Mouse (Mus musculus) kidney, postnatal 0 days (tissue): Measurements from ENCODE around the gene Gm13289. TPM values are rescaled to one million over a fixed set of nuclear protein-coding genes. Genes with fewer than 3 reads are reported as not detected.
"Not testable (repeated sequence)": the region's sequence is repeated elsewhere in the genome, so short reads cannot be mapped to it uniquely, and the experiment has no call there.

ENCODE experiments used
- ATAC-seq: fragments of 200-750 bp; cut with Nextera tagmentation; replicated peaks from 2 replicates; pipeline ENCODE4 v1.8.0; 2017; ENCODE audit warnings: low read depth, moderate number of reproducible peaks, moderate TSS enrichment, moderate library complexity; ENCODE audit not compliant: low FRiP score
- DNase-seq: peaks from one replicate; pipeline ENCODE4 v3.0.0-alpha.2; 2016; ENCODE audit warnings: low spot score
- H3K27ac ChIP-seq: fragments of 300-500 bp; sonication (generic); 2 replicates; pipeline ENCODE4 v1.5.1; 2014; ENCODE audit warnings: mild to moderate bottlenecking
- H3K27me3 ChIP-seq: fragments of 300-500 bp; sonication (generic); 2 replicates; pipeline ENCODE4 v1.6.1; 2014; ENCODE audit warnings: low read length, mixed read lengths; ENCODE audit not compliant: insufficient read depth
- H3K36me3 ChIP-seq: fragments of 300-500 bp; sonication (generic); 2 replicates; pipeline ENCODE4 v1.6.1; 2014; ENCODE audit warnings: low read length, mixed read lengths; ENCODE audit not compliant: insufficient read depth
- H3K4me1 ChIP-seq: fragments of 300-500 bp; sonication (generic); replicated peaks from 2 replicates; pipeline ENCODE4 v1.6.1; 2014; ENCODE audit warnings: antibody characterized with exemption, low read length, mixed read lengths; ENCODE audit not compliant: insufficient read depth
- H3K4me2 ChIP-seq: fragments of 300-500 bp; sonication (generic); 2 replicates; pipeline ENCODE4 v1.6.1; 2014; ENCODE audit warnings: mild to moderate bottlenecking, low read length, moderate library complexity, mixed read lengths
- H3K4me3 ChIP-seq: fragments of 300-500 bp; sonication (generic); replicated peaks from 2 replicates; pipeline ENCODE4 v1.5.1; 2014; ENCODE audit warnings: low read depth, low read length
- H3K9ac ChIP-seq: fragments of 300-500 bp; sonication (generic); 2 replicates; pipeline ENCODE4 v1.6.1; 2014; ENCODE audit warnings: low read depth, low read length
- H3K9me3 ChIP-seq: fragments of 300-500 bp; sonication (generic); replicated peaks from 2 replicates; pipeline ENCODE4 v1.6.1; 2016; ENCODE audit warnings: low read length, inconsistent platforms, mixed read lengths
- CTCF ChIP-seq: IDR thresholded peaks from 2 replicates; pipeline ENCODE4 v1.5.1; 2016; ENCODE audit warnings: antibody characterized with exemption, low read depth, mild to moderate bottlenecking, moderate library complexity
- WGBS: fragments of 180-500 bp; shearing (Covaris S2); extraction: QIAGEN DNeasy Blood & Tissue Kit; methylation state at CpG from one replicate; pipeline ENCODE4 v1.1.7; 2014; 5-methylcytosine and 5-hydroxymethylcytosine counted together
- polyA plus RNA-seq: library from polyadenylated mRNA; unstranded; fragments of >200 nt; fragmentation: Nextera tagmentation; extraction: Ambion mirVana; gene quantifications from 2 replicates; pipeline ENCODE4 v1.2.1, GENCODE M21; 2015

Gene Gm13289
- polyA plus RNA-seq, 1 experiment from 2014 or later, result not detected

DNA sequence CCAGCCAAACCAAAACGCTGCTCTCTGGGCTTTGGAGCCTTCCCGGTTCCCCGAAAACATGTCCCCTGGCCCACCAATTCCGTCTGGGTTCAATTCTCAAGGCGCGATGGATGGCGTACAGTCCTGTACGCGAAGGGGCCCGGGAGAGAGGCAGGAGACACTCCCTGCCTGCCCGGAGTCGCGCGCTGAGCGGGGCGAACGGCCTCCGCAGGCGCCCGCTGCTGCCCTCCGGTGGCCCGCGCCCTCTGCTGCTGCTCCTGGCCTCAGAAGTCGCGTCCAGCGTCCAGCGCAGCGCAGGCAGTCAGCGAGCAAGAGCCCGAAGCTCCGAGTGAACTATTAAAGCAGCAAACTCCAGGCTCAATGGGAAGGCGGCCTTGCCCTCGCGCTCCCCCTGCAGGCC, 29.0 kb downstream of the Gm13289 start:
- H3K9me3 ChIP-seq, DNase-seq, H3K4me1 ChIP-seq, ATAC-seq, H3K27ac ChIP-seq, H3K27me3 ChIP-seq, H3K9ac ChIP-seq, H3K36me3 ChIP-seq, H3K4me2 ChIP-seq, H3K4me3 ChIP-seq: not testable (repeated sequence)
- peak; percentile 39 for TF ChIP-seq CTCF
- no CpG with 5 or more reads among the region's 34 CpGs for WGBS

DNA sequence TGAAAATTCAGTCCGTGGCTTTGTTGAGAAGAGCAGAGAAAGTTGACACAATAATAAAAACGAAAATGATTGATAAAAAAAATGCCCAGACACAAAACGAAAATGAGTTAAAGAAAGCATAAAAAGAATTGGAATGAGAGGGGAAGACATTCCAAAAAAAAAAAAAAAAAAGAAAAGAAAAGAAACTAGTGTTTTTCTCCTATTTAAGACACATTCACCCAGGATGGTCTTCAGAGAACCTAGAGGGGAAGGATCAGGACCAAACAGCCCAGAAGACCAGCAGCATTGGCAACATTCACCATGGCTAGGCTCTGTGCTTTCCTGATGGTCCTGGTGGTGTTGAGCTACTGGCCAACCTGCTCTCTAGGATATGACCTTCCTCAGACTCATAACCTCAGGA, 39.2 kb downstream of the Gm13289 start, which contains the start of gene Ifna7:
Gene Ifna7 (plus strand): TSS at position 301 of the 400 bp plus-strand sequence.
- Histone ChIP-seq H3K27me3 (no peaks in the 10 kb centered on the region), H3K9me3 (no peaks in the 10 kb centered on the region), H3K9ac (no peak within 1 kb of the TSS), H3K4me3 (no peak within 1 kb of the TSS), H3K4me1 (no peaks in the 10 kb centered on the region), H3K4me2 (no peak within 1 kb of the TSS), H3K27ac (no peak within 1 kb of the TSS), H3K36me3 (no peaks in the 10 kb centered on the region)
- no peak for TF ChIP-seq CTCF
- WGBS, result 63% methylated on average over 3 of the region's 3 CpGs
- no peak for DNase-seq
- no peak for ATAC-seq

DNA sequence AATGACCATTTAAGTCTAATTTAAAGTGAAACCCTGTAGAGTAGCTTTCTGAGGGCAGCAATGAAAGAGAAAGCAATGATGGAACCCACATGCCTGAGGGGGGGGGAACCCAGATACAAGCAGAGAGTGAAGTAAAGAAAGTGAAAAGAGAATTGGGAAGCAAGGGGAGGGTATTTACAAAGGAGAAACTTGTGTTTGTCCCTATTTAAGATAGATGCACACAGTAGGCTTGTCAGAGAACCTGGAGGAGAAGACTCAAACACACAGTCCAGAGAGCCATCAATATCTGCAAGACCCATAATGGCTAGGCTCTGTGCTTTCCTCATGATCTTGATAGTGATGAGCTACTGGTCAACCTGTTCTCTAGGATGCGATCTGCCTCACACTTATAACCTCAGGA, 42.9 kb downstream of the Gm13289 start, which contains the start of gene Ifna11:
Gene Ifna11 (plus strand): TSS at position 301 of the 400 bp plus-strand sequence.
- ATAC-seq (no peak), DNase-seq (no peak)
- WGBS, result 79% methylated on average over 1 of the region's 1 CpGs
- Histone ChIP-seq H3K27ac (no peak within 1 kb of the TSS), H3K27me3 (no peaks in the 10 kb centered on the region), H3K9me3 (no peaks in the 10 kb centered on the region), H3K36me3 (no peaks in the 10 kb centered on the region), H3K4me1 (no peaks in the 10 kb centered on the region), H3K4me3 (no peak within 1 kb of the TSS), H3K4me2 (no peak within 1 kb of the TSS), H3K9ac (no peak within 1 kb of the TSS)
- TF ChIP-seq CTCF, result no peak

DNA sequence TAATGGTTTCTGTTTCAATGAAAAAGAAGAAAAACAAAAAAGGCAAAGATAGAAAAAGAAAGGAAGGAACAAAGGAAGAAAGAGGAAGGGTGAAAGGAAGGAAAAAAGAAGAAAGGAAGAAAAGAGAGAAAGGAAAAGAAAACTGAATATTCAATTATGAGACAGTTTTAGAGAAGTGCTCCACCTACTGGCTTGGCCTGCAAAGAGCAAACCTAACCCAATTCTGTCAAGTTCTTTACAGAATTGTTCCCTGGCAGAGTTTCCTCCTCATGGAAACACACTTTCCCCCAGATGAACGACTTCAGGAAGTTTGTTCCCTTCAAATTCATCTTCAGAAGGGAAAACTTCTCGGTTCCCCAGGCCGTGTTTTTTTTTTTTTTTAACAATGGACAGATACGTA, 46.3 kb downstream of the Gm13289 start:
- H3K9ac ChIP-seq, result no peak overlapping the region
- H3K27me3 ChIP-seq, result no peaks in the 10 kb centered on the region
- peak; percentile 66 for TF ChIP-seq CTCF
- no peaks in the 10 kb centered on the region for H3K9me3 ChIP-seq
- H3K4me3 ChIP-seq, result no peak overlapping the region
- H3K4me1 ChIP-seq, result no peaks in the 10 kb centered on the region
- ATAC-seq, result no peak
- no peak overlapping the region for H3K27ac ChIP-seq
- no peaks in the 10 kb centered on the region for H3K36me3 ChIP-seq
- peak; percentile 51 for DNase-seq
- H3K4me2 ChIP-seq, result no peak overlapping the region
- WGBS, result 23% methylated on average over 4 of the region's 4 CpGs

Other genes starting within 250 kb of the Gm13289 start
- gene Ifna15, start 218.7 kb upstream of the Gm13289 start, polyA plus RNA-seq, result not detected in 2 replicates
- not detected in 2 replicates for gene Ifna14, start 205.1 kb upstream of the Gm13289 start, polyA plus RNA-seq
- not detected in 2 replicates for gene Ifna9, start 184.5 kb upstream of the Gm13289 start, polyA plus RNA-seq
- not detected in 2 replicates for gene Ifna12, start 173.5 kb upstream of the Gm13289 start, polyA plus RNA-seq
- not detected in 2 replicates for gene C87499, start 142.5 kb upstream of the Gm13289 start, polyA plus RNA-seq
- gene Ifna13, start 132.5 kb upstream of the Gm13289 start, polyA plus RNA-seq, result not detected in 2 replicates
- gene Ifna16, start 100.0 kb upstream of the Gm13289 start, polyA plus RNA-seq, result not detected in 2 replicates
- not detected in 2 replicates for gene Ifna2, start 93.0 kb upstream of the Gm13289 start, polyA plus RNA-seq
- gene Ifnab, start 85.6 kb upstream of the Gm13289 start, polyA plus RNA-seq, result not detected in 2 replicates
- gene Gm26566, start 55.1 kb upstream of the Gm13289 start, polyA plus RNA-seq, result 0.38 and 0.49 TPM in 2 replicates
- gene Klhl9, start 54.5 kb upstream of the Gm13289 start, polyA plus RNA-seq, result 84.2 and 86.5 TPM in 2 replicates
- 0.29 TPM in 1 of 2 replicates, not detected in the other for gene Gm13271, start 22.1 kb upstream of the Gm13289 start, polyA plus RNA-seq
- 0.49 and 0.71 TPM in 2 replicates for gene Gm13283, start 16.8 kb upstream of the Gm13289 start, polyA plus RNA-seq
- 0.49 TPM in 1 of 2 replicates, not detected in the other for gene Gm13290, start 3.1 kb upstream of the Gm13289 start, polyA plus RNA-seq
- gene Gm13272, start 2.9 kb downstream of the Gm13289 start, polyA plus RNA-seq, result not detected in 2 replicates
- gene Ifnz, start 5.2 kb downstream of the Gm13289 start, polyA plus RNA-seq, result 0.14 and 0.46 TPM in 2 replicates
- not detected in 2 replicates for gene Gm13276, start 8.8 kb downstream of the Gm13289 start, polyA plus RNA-seq
- gene Gm13277, start 11.7 kb downstream of the Gm13289 start, polyA plus RNA-seq, result not detected in 2 replicates
- gene Gm13278, start 14.6 kb downstream of the Gm13289 start, polyA plus RNA-seq, result not detected in 2 replicates
- not detected in 2 replicates for gene Gm13275, start 17.6 kb downstream of the Gm13289 start, polyA plus RNA-seq
- gene Gm13279, start 20.5 kb downstream of the Gm13289 start, polyA plus RNA-seq, result not detected in 2 replicates
- gene Gm13285, start 22.7 kb downstream of the Gm13289 start, polyA plus RNA-seq, result 1.3 TPM in 1 of 2 replicates, not detected in the other
- not detected in 2 replicates for gene Gm13287, start 26.3 kb downstream of the Gm13289 start, polyA plus RNA-seq
- 0.09 TPM in 1 of 2 replicates, not detected in the other for gene Gm13288, start 28.6 kb downstream of the Gm13289 start, polyA plus RNA-seq
- gene Ifna7, start 39.3 kb downstream of the Gm13289 start, polyA plus RNA-seq, result not detected in 2 replicates
- gene Ifna11, start 43.0 kb downstream of the Gm13289 start, polyA plus RNA-seq, result not detected in 2 replicates
- not detected in 2 replicates for gene Ifna6, start 50.5 kb downstream of the Gm13289 start, polyA plus RNA-seq
- gene Ifna5, start 58.6 kb downstream of the Gm13289 start, polyA plus RNA-seq, result not detected in 2 replicates
- gene Ifna4, start 64.9 kb downstream of the Gm13289 start, polyA plus RNA-seq, result not detected in 2 replicates
- not detected in 2 replicates for gene Ifna1, start 73.2 kb downstream of the Gm13289 start, polyA plus RNA-seq
- gene Ifne, start 103.3 kb downstream of the Gm13289 start, polyA plus RNA-seq, result not detected in 2 replicates